Mouse (Mus musculus): ENCODE data around the gene Mapk8ip2. TPM values are rescaled to one million over a fixed set of nuclear protein-coding genes. Genes with fewer than 3 reads are reported as not detected.

Mapk8ip2 gene
- polyA plus RNA-seq, 1 experiment = not detected

GRCm38 (mm10) chr15:89455642-89456041, 1.9 kb downstream of the Mapk8ip2 start:
- no peak overlapping the region for H3K4me3 ChIP-seq (ENCODE audit: insufficient read depth, poor library complexity, severe bottlenecking)
- no peaks in the 10 kb centered on the region for H3K36me3 ChIP-seq (ENCODE audit: control insufficient read depth, insufficient read depth)
- H3K79me2 ChIP-seq (ENCODE audit: control insufficient read depth, insufficient read depth) = no peaks in the 10 kb centered on the region
- H3ac ChIP-seq (ENCODE audit: control insufficient read depth, insufficient read length, low read depth) = no peak overlapping the region
- H3K27me3 ChIP-seq (ENCODE audit: control insufficient read depth, insufficient read depth, insufficient read length) = peaks cover 78% of the 10 kb centered on the region
- no peaks in the 10 kb centered on the region for H3K79me3 ChIP-seq (ENCODE audit: low read depth)
- TF ChIP-seq CEBPB (IDR thresholded peaks at IDR 0.05; ENCODE audit: low read depth) = no peak

GRCm38 (mm10) chr15:89458942-89459341, 5.2 kb downstream of the Mapk8ip2 start:
- Histone ChIP-seq H3K27me3 (ENCODE audit: control insufficient read depth, insufficient read depth, insufficient read length) (peaks cover 76% of the 10 kb centered on the region), H3K79me2 (ENCODE audit: control insufficient read depth, insufficient read depth) (no peaks in the 10 kb centered on the region), H3ac (ENCODE audit: control insufficient read depth, insufficient read length, low read depth) (no peak overlapping the region), H3K79me3 (ENCODE audit: low read depth) (no peaks in the 10 kb centered on the region), H3K4me3 (ENCODE audit: insufficient read depth, poor library complexity, severe bottlenecking) (no peak overlapping the region), H3K36me3 (ENCODE audit: control insufficient read depth, insufficient read depth) (no peaks in the 10 kb centered on the region)
- TF ChIP-seq MYOD1 (IDR thresholded peaks at IDR 0.05; ENCODE audit: control insufficient read depth, insufficient read length, low read depth) (no peak), FOSL1 (IDR thresholded peaks at IDR 0.05; ENCODE audit: insufficient read depth, low read length, poor library complexity, severe bottlenecking) (no peak), MYOG (IDR thresholded peaks at IDR 0.05; ENCODE audit: control insufficient read depth, extremely low read depth, insufficient read length) (no peak), USF1 (IDR thresholded peaks at IDR 0.05; ENCODE audit: low read depth) (no peak), MAX (IDR thresholded peaks at IDR 0.05) (no peak), CTCF (IDR thresholded peaks at IDR 0.05; ENCODE audit: control insufficient read depth, insufficient read depth, insufficient read length) (no peak), CEBPB (IDR thresholded peaks at IDR 0.05; ENCODE audit: low read depth) (no peak)

GRCm38 (mm10) chr15:89459821-89460220, 6.1 kb downstream of the Mapk8ip2 start:
- Histone ChIP-seq H3K36me3 (ENCODE audit: control insufficient read depth, insufficient read depth) (no peaks in the 10 kb centered on the region), H3K27me3 (ENCODE audit: control insufficient read depth, insufficient read depth, insufficient read length) (peaks cover 75% of the 10 kb centered on the region)
- TF ChIP-seq FOSL1 (IDR thresholded peaks at IDR 0.05; ENCODE audit: insufficient read depth, low read length, poor library complexity, severe bottlenecking) (no peak), MYOG (IDR thresholded peaks at IDR 0.05; ENCODE audit: control insufficient read depth, extremely low read depth, insufficient read length) (no peak), CTCF (IDR thresholded peaks at IDR 0.05; ENCODE audit: control insufficient read depth, insufficient read depth, insufficient read length) (no peak), CEBPB (IDR thresholded peaks at IDR 0.05; ENCODE audit: low read depth) (no peak), MYOD1 (IDR thresholded peaks at IDR 0.05; ENCODE audit: control insufficient read depth, insufficient read length, low read depth) (no peak), MAX (IDR thresholded peaks at IDR 0.05) (no peak), USF1 (IDR thresholded peaks at IDR 0.05; ENCODE audit: low read depth) (no peak)

GRCm38 (mm10) chr15:89460298-89460697, 6.6 kb downstream of the Mapk8ip2 start:
- TF ChIP-seq CEBPB (IDR thresholded peaks at IDR 0.05; ENCODE audit: low read depth) (no peak), USF1 (IDR thresholded peaks at IDR 0.05; ENCODE audit: low read depth) (no peak), MAX (IDR thresholded peaks at IDR 0.05) (no peak), FOSL1 (IDR thresholded peaks at IDR 0.05; ENCODE audit: insufficient read depth, low read length, poor library complexity, severe bottlenecking) (no peak), MYOG (IDR thresholded peaks at IDR 0.05; ENCODE audit: control insufficient read depth, extremely low read depth, insufficient read length) (no peak), CTCF (IDR thresholded peaks at IDR 0.05; ENCODE audit: control insufficient read depth, insufficient read depth, insufficient read length) (no peak), MYOD1 (IDR thresholded peaks at IDR 0.05; ENCODE audit: control insufficient read depth, insufficient read length, low read depth) (no peak)
- Histone ChIP-seq H3K79me3 (ENCODE audit: low read depth) (no peaks in the 10 kb centered on the region), H3K36me3 (ENCODE audit: control insufficient read depth, insufficient read depth) (no peaks in the 10 kb centered on the region), H3ac (ENCODE audit: control insufficient read depth, insufficient read length, low read depth) (no peak overlapping the region), H3K27me3 (ENCODE audit: control insufficient read depth, insufficient read depth, insufficient read length) (peaks cover 70% of the 10 kb centered on the region), H3K4me3 (ENCODE audit: insufficient read depth, poor library complexity, severe bottlenecking) (no peak overlapping the region), H3K79me2 (ENCODE audit: control insufficient read depth, insufficient read depth) (no peaks in the 10 kb centered on the region)

More at GRCm38 (mm10) chr15:89459821-89460220, 6.1 kb downstream of the Mapk8ip2 start:
- Histone ChIP-seq H3K79me3 (ENCODE audit: low read depth) (no peaks in the 10 kb centered on the region), H3ac (ENCODE audit: control insufficient read depth, insufficient read length, low read depth) (no peak overlapping the region), H3K79me2 (ENCODE audit: control insufficient read depth, insufficient read depth) (no peaks in the 10 kb centered on the region), H3K4me3 (ENCODE audit: insufficient read depth, poor library complexity, severe bottlenecking) (no peak overlapping the region)

GRCm38 (mm10) chr15:89461321-89461720, 7.6 kb downstream of the Mapk8ip2 start:
- no peak overlapping the region for H3K4me3 ChIP-seq (ENCODE audit: insufficient read depth, poor library complexity, severe bottlenecking)
- no peak overlapping the region for H3ac ChIP-seq (ENCODE audit: control insufficient read depth, insufficient read length, low read depth)
- H3K27me3 ChIP-seq (ENCODE audit: control insufficient read depth, insufficient read depth, insufficient read length) = peaks cover 62% of the 10 kb centered on the region
- H3K79me2 ChIP-seq (ENCODE audit: control insufficient read depth, insufficient read depth) = no peaks in the 10 kb centered on the region
- TF ChIP-seq CTCF (IDR thresholded peaks at IDR 0.05; ENCODE audit: control insufficient read depth, insufficient read depth, insufficient read length) (no peak), MYOG (IDR thresholded peaks at IDR 0.05; ENCODE audit: control insufficient read depth, extremely low read depth, insufficient read length) (no peak), FOSL1 (IDR thresholded peaks at IDR 0.05; ENCODE audit: insufficient read depth, low read length, poor library complexity, severe bottlenecking) (no peak), USF1 (IDR thresholded peaks at IDR 0.05; ENCODE audit: low read depth) (no peak), MYOD1 (IDR thresholded peaks at IDR 0.05; ENCODE audit: control insufficient read depth, insufficient read length, low read depth) (no peak), MAX (IDR thresholded peaks at IDR 0.05) (no peak), CEBPB (IDR thresholded peaks at IDR 0.05; ENCODE audit: low read depth) (no peak)
- no peaks in the 10 kb centered on the region for H3K79me3 ChIP-seq (ENCODE audit: low read depth)
- H3K36me3 ChIP-seq (ENCODE audit: control insufficient read depth, insufficient read depth) = no peaks in the 10 kb centered on the region

- Histone ChIP-seq H3ac (ENCODE audit: control insufficient read depth, insufficient read length, low read depth) (no peak overlapping the region), H3K27me3 (ENCODE audit: control insufficient read depth, insufficient read depth, insufficient read length) (peaks cover 55% of the 10 kb centered on the region), H3K79me2 (ENCODE audit: control insufficient read depth, insufficient read depth) (no peaks in the 10 kb centered on the region), H3K36me3 (ENCODE audit: control insufficient read depth, insufficient read depth) (no peaks in the 10 kb centered on the region), H3K79me3 (ENCODE audit: low read depth) (no peaks in the 10 kb centered on the region), H3K4me3 (ENCODE audit: insufficient read depth, poor library complexity, severe bottlenecking) (no peak overlapping the region)
- TF ChIP-seq CTCF (IDR thresholded peaks at IDR 0.05; ENCODE audit: control insufficient read depth, insufficient read depth, insufficient read length) (no peak), MYOD1 (IDR thresholded peaks at IDR 0.05; ENCODE audit: control insufficient read depth, insufficient read length, low read depth) (no peak), CEBPB (IDR thresholded peaks at IDR 0.05; ENCODE audit: low read depth) (no peak), FOSL1 (IDR thresholded peaks at IDR 0.05; ENCODE audit: insufficient read depth, low read length, poor library complexity, severe bottlenecking) (no peak)
These were observed 8.5 kb downstream of the Mapk8ip2 start for GRCm38 (mm10) chr15:89462176-89462575.

Data from C2C12 (cell line).